Mouse (Mus musculus) forebrain, embryonic 16.5 days (tissue): ENCODE measurements around the gene Crabp1. TPM values are rescaled to one million over a fixed set of nuclear protein-coding genes. Genes with fewer than 3 reads are reported as not detected.

Source experiments
- polyA plus RNA-seq: library from polyadenylated mRNA; unstranded; fragments of >200 nt; fragmentation: Nextera tagmentation; extraction: Ambion mirVana; gene quantifications from 2 replicates; pipeline ENCODE4 v1.2.1, GENCODE M21; 2015

The Crabp1 gene
- polyA plus RNA-seq, 1 experiment from 2014 or later = 55.4 TPM

Other genes with a start within 250 kb of the Crabp1 start
- gene Sh2d7, start 225.8 kb upstream of the Crabp1 start, polyA plus RNA-seq = 0.16 TPM in 1 of 2 replicates, not detected in the other
- 36.8 and 40.5 TPM in 2 replicates for gene Cib2, start 204.5 kb upstream of the Crabp1 start, polyA plus RNA-seq
- 151 and 163 TPM in 2 replicates for gene Idh3a, start 178.4 kb upstream of the Crabp1 start, polyA plus RNA-seq
- 19.5 and 22.6 TPM in 2 replicates for gene Acsbg1, start 102.9 kb upstream of the Crabp1 start, polyA plus RNA-seq
- gene Dnaja4, start 65.9 kb upstream of the Crabp1 start, polyA plus RNA-seq = 6.5 and 6.9 TPM in 2 replicates
- gene Wdr61, start 30.2 kb upstream of the Crabp1 start, polyA plus RNA-seq = 115 and 126 TPM in 2 replicates
- 53.5 and 60.9 TPM in 2 replicates for gene Ireb2, start 99.0 kb downstream of the Crabp1 start, polyA plus RNA-seq
- gene Hykk, start 152.5 kb downstream of the Crabp1 start, polyA plus RNA-seq = 1.5 and 1.6 TPM in 2 replicates
- 287 and 291 TPM in 2 replicates for gene Psma4, start 186.0 kb downstream of the Crabp1 start, polyA plus RNA-seq
- 0.86 and 1.2 TPM in 2 replicates for gene AY074887, start 186.2 kb downstream of the Crabp1 start, polyA plus RNA-seq
- 0.85 and 1.2 TPM in 2 replicates for gene Chrna5, start 216.1 kb downstream of the Crabp1 start, polyA plus RNA-seq